Mouse (Mus musculus): Measurements from ENCODE around the gene Clec2i. TPM values are rescaled to one million over a fixed set of nuclear protein-coding genes. Genes with fewer than 3 reads are reported as not detected.
A peak's percentile ranks its signal among the peaks of the same experiment; 100 is the strongest.

The Clec2i gene
- polyA plus RNA-seq, 1 experiment = not detected

DNA sequence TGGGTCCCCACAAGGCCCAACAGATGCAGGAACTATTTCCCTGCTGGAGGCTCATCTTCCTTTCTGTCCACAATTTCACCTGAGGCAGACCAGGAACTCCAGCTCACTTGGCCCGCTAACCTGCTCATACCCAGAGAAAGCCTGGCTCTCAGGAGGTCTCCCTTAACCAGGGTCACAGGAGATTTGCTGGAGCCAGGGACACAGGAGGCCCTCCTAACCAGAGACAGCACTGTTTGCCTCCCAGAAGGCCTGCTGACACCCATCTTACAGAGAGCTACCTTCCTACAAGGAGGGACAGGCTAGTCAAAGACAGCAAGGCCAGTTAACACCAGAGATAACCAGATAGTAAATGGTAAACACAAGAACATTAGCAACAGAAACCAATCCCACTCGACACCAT, 29.4 kb upstream of the Clec2i start:
- no peak for TF ChIP-seq MYOG (IDR thresholded peaks at IDR 0.05; ENCODE audit: control insufficient read depth, extremely low read depth, insufficient read length)
- TF ChIP-seq FOSL1 (IDR thresholded peaks at IDR 0.05; ENCODE audit: insufficient read depth, low read length, poor library complexity, severe bottlenecking) = no peak
- no peak for TF ChIP-seq CEBPB (IDR thresholded peaks at IDR 0.05; ENCODE audit: low read depth)
- no peak for TF ChIP-seq MAX (IDR thresholded peaks at IDR 0.05)
- no peak for TF ChIP-seq CTCF (IDR thresholded peaks at IDR 0.05; ENCODE audit: control insufficient read depth, insufficient read depth, insufficient read length)
- TF ChIP-seq MYOD1 (IDR thresholded peaks at IDR 0.05; ENCODE audit: control insufficient read depth, insufficient read length, low read depth) = no peak
- no peak for TF ChIP-seq USF1 (IDR thresholded peaks at IDR 0.05; ENCODE audit: low read depth)
- H3K27me3 ChIP-seq (ENCODE audit: control insufficient read depth, insufficient read depth, insufficient read length) = no peaks in the 10 kb centered on the region

DNA sequence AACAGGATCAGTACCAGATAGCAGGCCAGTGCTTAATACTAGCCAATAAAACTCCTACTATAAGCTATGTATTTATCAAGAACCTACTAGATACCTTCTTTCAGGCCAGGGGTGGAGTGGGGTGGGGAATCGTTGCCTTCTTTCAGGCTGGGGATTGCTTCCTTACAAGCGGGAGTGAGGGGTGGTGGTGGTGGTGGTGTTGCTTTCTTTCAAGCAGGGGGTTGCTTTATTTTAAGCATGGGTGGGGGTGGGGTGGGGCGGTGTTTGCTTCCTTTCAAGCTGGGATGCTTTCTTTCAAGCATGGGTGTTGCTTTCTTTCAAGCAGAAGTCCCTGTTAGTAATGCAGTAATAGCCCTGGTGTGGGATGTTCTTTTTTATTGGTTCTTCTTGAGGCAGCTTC, 18.5 kb upstream of the Clec2i start:
- Histone ChIP-seq H3K4me3 (ENCODE audit: insufficient read depth, poor library complexity, severe bottlenecking) (no peak overlapping the region), H3K79me3 (ENCODE audit: low read depth) (no peaks in the 10 kb centered on the region), H3ac (ENCODE audit: control insufficient read depth, insufficient read length, low read depth) (no peak overlapping the region), H3K36me3 (ENCODE audit: control insufficient read depth, insufficient read depth) (no peaks in the 10 kb centered on the region), H3K79me2 (ENCODE audit: control insufficient read depth, insufficient read depth) (no peaks in the 10 kb centered on the region), H3K27me3 (ENCODE audit: control insufficient read depth, insufficient read depth, insufficient read length) (no peaks in the 10 kb centered on the region)
- TF ChIP-seq MYOD1 (IDR thresholded peaks at IDR 0.05; ENCODE audit: control insufficient read depth, insufficient read length, low read depth) (no peak), USF1 (IDR thresholded peaks at IDR 0.05; ENCODE audit: low read depth) (no peak), FOSL1 (IDR thresholded peaks at IDR 0.05; ENCODE audit: insufficient read depth, low read length, poor library complexity, severe bottlenecking) (no peak), CEBPB (IDR thresholded peaks at IDR 0.05; ENCODE audit: low read depth) (no peak), MAX (IDR thresholded peaks at IDR 0.05) (no peak), CTCF (IDR thresholded peaks at IDR 0.05; ENCODE audit: control insufficient read depth, insufficient read depth, insufficient read length) (no peak), MYOG (IDR thresholded peaks at IDR 0.05; ENCODE audit: control insufficient read depth, extremely low read depth, insufficient read length) (no peak)

More for the DNA sequence above, 29.4 kb upstream of the Clec2i start:
- H3K4me3 ChIP-seq (ENCODE audit: insufficient read depth, poor library complexity, severe bottlenecking) = no peak overlapping the region
- no peaks in the 10 kb centered on the region for H3K79me3 ChIP-seq (ENCODE audit: low read depth)
- no peaks in the 10 kb centered on the region for H3K36me3 ChIP-seq (ENCODE audit: control insufficient read depth, insufficient read depth)
- no peaks in the 10 kb centered on the region for H3K79me2 ChIP-seq (ENCODE audit: control insufficient read depth, insufficient read depth)
- no peak overlapping the region for H3ac ChIP-seq (ENCODE audit: control insufficient read depth, insufficient read length, low read depth)

DNA sequence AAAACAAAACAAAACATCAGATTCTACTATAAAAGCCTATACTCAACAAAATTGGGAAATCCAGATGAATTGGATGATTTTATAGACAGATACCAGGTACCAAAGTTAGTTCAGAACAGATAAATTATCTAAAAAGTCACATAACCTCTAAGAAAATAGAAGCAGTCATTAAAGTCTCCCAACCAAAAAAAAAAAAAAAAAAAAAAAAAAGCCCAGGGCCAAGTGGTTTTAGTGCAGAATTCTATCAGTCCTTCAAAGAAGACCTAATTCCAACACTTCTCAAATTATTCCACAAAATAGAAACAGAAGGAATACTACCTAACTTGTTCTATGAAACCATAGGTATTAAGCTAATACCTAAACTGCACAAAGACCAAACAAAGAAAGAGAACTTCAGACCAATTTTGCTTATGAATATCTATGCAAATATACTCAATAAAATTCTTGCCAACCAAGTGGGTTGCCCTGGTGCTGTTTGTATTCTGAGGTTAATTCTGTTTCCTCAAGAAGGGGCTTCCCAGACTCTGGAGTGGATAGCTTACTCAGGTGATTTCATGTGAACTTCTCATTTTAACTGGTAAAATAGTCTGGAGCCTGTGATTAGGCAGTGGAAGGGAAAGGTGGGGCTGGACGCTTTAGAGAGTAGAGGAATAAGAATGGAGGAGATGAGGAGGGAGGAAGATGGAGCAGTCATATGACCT, 15.3 kb upstream of the Clec2i start:
- H3K36me3 ChIP-seq (ENCODE audit: control insufficient read depth, insufficient read depth) = no peaks in the 10 kb centered on the region
- H3K79me3 ChIP-seq (ENCODE audit: low read depth) = no peaks in the 10 kb centered on the region
- TF ChIP-seq MYOG (IDR thresholded peaks at IDR 0.05; ENCODE audit: control insufficient read depth, extremely low read depth, insufficient read length) (no peak), CTCF (IDR thresholded peaks at IDR 0.05; ENCODE audit: control insufficient read depth, insufficient read depth, insufficient read length) (no peak), USF1 (IDR thresholded peaks at IDR 0.05; ENCODE audit: low read depth) (no peak), FOSL1 (IDR thresholded peaks at IDR 0.05; ENCODE audit: insufficient read depth, low read length, poor library complexity, severe bottlenecking) (no peak), MAX (IDR thresholded peaks at IDR 0.05) (no peak), CEBPB (IDR thresholded peaks at IDR 0.05; ENCODE audit: low read depth) (no peak), MYOD1 (IDR thresholded peaks at IDR 0.05; ENCODE audit: control insufficient read depth, insufficient read length, low read depth) (no peak)
- H3K79me2 ChIP-seq (ENCODE audit: control insufficient read depth, insufficient read depth) = no peaks in the 10 kb centered on the region
- H3K27me3 ChIP-seq (ENCODE audit: control insufficient read depth, insufficient read depth, insufficient read length) = no peaks in the 10 kb centered on the region
- H3ac ChIP-seq (ENCODE audit: control insufficient read depth, insufficient read length, low read depth) = no peak overlapping the region
- H3K4me3 ChIP-seq (ENCODE audit: insufficient read depth, poor library complexity, severe bottlenecking) = no peak overlapping the region

DNA sequence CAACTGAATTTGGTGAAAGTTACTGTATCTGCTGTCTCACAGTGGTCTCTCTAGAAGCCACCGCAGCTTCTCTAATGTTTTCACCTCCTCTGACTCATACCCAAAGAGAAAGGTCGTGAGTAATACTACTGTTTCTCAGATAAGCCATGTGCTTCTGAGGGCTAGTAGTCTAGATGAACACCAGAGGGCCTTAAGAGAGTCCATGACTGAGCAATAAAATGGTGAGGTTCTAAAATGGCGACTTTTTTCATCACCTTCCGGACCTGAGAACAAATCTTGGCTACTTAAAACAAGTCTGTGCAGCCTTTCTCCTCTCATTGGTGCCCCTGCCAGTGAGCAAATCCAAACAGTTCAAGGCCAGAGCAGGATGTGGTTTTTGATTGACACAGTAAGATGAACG, 1.4 kb downstream of the Clec2i start:
- no peak overlapping the region for H3K4me3 ChIP-seq (ENCODE audit: insufficient read depth, poor library complexity, severe bottlenecking)
- H3K27me3 ChIP-seq (ENCODE audit: control insufficient read depth, insufficient read depth, insufficient read length) = no peaks in the 10 kb centered on the region
- TF ChIP-seq USF1 (IDR thresholded peaks at IDR 0.05; ENCODE audit: low read depth) (no peak), FOSL1 (IDR thresholded peaks at IDR 0.05; ENCODE audit: insufficient read depth, low read length, poor library complexity, severe bottlenecking) (no peak), MYOG (IDR thresholded peaks at IDR 0.05; ENCODE audit: control insufficient read depth, extremely low read depth, insufficient read length) (no peak), MAX (IDR thresholded peaks at IDR 0.05) (peak; percentile 26)
- H3K79me3 ChIP-seq (ENCODE audit: low read depth) = no peaks in the 10 kb centered on the region
- no peaks in the 10 kb centered on the region for H3K36me3 ChIP-seq (ENCODE audit: control insufficient read depth, insufficient read depth)
- H3K79me2 ChIP-seq (ENCODE audit: control insufficient read depth, insufficient read depth) = no peaks in the 10 kb centered on the region
- H3ac ChIP-seq (ENCODE audit: control insufficient read depth, insufficient read length, low read depth) = no peak overlapping the region

DNA sequence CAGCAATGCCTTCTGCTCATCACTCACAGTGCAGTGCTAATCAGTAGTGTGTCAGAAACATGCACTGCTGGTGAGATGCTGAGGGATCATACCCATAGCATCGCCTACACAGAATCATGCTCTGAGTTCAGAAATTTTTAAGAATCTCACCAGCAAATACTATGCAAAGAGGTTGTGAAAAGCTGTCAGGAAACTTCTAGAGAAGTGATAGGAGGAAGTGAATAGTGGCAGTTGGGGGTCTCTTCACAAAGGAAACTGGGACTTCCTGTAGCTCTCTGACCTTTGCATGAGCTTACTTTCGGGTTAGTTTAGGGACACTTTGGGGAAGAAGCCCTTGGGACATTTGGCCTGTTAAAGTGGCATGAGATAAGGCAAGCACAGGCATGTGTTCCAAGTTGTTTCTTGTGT, 3.6 kb downstream of the Clec2i start, which contains the start of gene BC035044:
TSS of gene BC035044 (minus strand) at position 179 of the 408 bp plus-strand sequence.
- Histone ChIP-seq H3K27me3 (ENCODE audit: control insufficient read depth, insufficient read depth, insufficient read length) (no peaks in the 10 kb centered on the region), H3K79me3 (ENCODE audit: low read depth) (no peaks in the 10 kb centered on the region), H3ac (ENCODE audit: control insufficient read depth, insufficient read length, low read depth) (no peak within 1 kb of the TSS), H3K36me3 (ENCODE audit: control insufficient read depth, insufficient read depth) (no peaks in the 10 kb centered on the region), H3K79me2 (ENCODE audit: control insufficient read depth, insufficient read depth) (no peaks in the 10 kb centered on the region), H3K4me3 (ENCODE audit: insufficient read depth, poor library complexity, severe bottlenecking) (no peak within 1 kb of the TSS)
- TF ChIP-seq FOSL1 (IDR thresholded peaks at IDR 0.05; ENCODE audit: insufficient read depth, low read length, poor library complexity, severe bottlenecking) (no peak), MAX (IDR thresholded peaks at IDR 0.05) (no peak), MYOD1 (IDR thresholded peaks at IDR 0.05; ENCODE audit: control insufficient read depth, insufficient read length, low read depth) (no peak), CEBPB (IDR thresholded peaks at IDR 0.05; ENCODE audit: low read depth) (no peak), USF1 (IDR thresholded peaks at IDR 0.05; ENCODE audit: low read depth) (no peak), CTCF (IDR thresholded peaks at IDR 0.05; ENCODE audit: control insufficient read depth, insufficient read depth, insufficient read length) (no peak)

Data from C2C12 (cell line).